In genomic region chr13:77864804-77865203, GRCm38 (mm10) we compare ENCODE assay signal across 11 mouse cellular contexts.
DNase-seq lines count a peak whose midpoint lies in the region; ATAC-seq lines count a peak whose summit lies in the region.
"Had no signal": no experiment of that assay in that cellular context is flagged by ENCODE, and none has a peak within 500 bp of the region (broad histone marks: within the 10 kb centered on the region; RNA-seq: fewer than 3 reads in every experiment).

No protein-coding gene starts in this region.

- WGBS in forebrain, embryonic 11.5 days, result 91% methylated on average over 1 of the region's 1 CpGs
- 95% methylated on average over 1 of the region's 1 CpGs for WGBS in forebrain, embryonic 10.5 days
- WGBS in forebrain, embryonic 16.5 days, result 94% methylated on average over 1 of the region's 1 CpGs

- no peak overlapping the region for H3K4me2 ChIP-seq in forebrain, embryonic 11.5 days (ENCODE audit: low read depth, low read length, severe bottlenecking)
- no peak overlapping the region for H3K4me2 ChIP-seq in forebrain, embryonic 16.5 days (ENCODE audit: low read length)
- H3K4me2 ChIP-seq: stomach, embryonic 15.5 days had no signal

- H3K4me1 ChIP-seq in forebrain, embryonic 11.5 days (replicated peaks; ENCODE audit: control insufficient read depth, insufficient read depth, low read length), result no peaks in the 10 kb centered on the region
- peaks cover 14% of the 10 kb centered on the region for H3K4me1 ChIP-seq in forebrain, embryonic 10.5 days
- H3K4me1 ChIP-seq in forebrain, embryonic 16.5 days (replicated peaks; ENCODE audit: control insufficient read depth, insufficient read depth, low read length), result no peaks in the 10 kb centered on the region
- H3K4me1 ChIP-seq: megakaryocyte, embryonic 14.5 days; stomach, embryonic 15.5 days had no signal

- peak; percentile 33; the same call in 1 of the 2 replicates for ATAC-seq in forebrain, embryonic 11.5 days (replicated peaks; ENCODE audit: low FRiP score)
- peak; percentile 47; the same call in 1 of the 2 replicates for ATAC-seq in forebrain, embryonic 16.5 days
- ATAC-seq in erythroblast, adult 5-6 weeks (replicated peaks; ENCODE audit: low FRiP score, poor library complexity, severe bottlenecking), result no peak

- H3K9me3 ChIP-seq in forebrain, embryonic 11.5 days (ENCODE audit: control insufficient read depth, low read length), result no peaks in the 10 kb centered on the region
- H3K9me3 ChIP-seq in forebrain, embryonic 10.5 days, result no peaks in the 10 kb centered on the region
- no peaks in the 10 kb centered on the region for H3K9me3 ChIP-seq in forebrain, embryonic 16.5 days (ENCODE audit: control insufficient read depth, low read length)
- H3K9me3 ChIP-seq: megakaryocyte, embryonic 14.5 days; stomach, embryonic 15.5 days had no signal

- H3K4me3 ChIP-seq in forebrain, embryonic 11.5 days (ENCODE audit: low read depth, low read length), result no peak overlapping the region
- no peak overlapping the region for H3K4me3 ChIP-seq in forebrain, embryonic 10.5 days
- no peak overlapping the region for H3K4me3 ChIP-seq in forebrain, embryonic 16.5 days (replicated peaks; ENCODE audit: low read length)
- H3K4me3 ChIP-seq: megakaryocyte, embryonic 14.5 days; stomach, embryonic 15.5 days had no signal

- H3K27ac ChIP-seq in forebrain, embryonic 11.5 days (ENCODE audit: low read depth, low read length), result no peak overlapping the region
- no peak overlapping the region for H3K27ac ChIP-seq in forebrain, embryonic 10.5 days
- H3K27ac ChIP-seq in forebrain, embryonic 16.5 days (ENCODE audit: low read length), result no peak overlapping the region
- H3K27ac ChIP-seq: stomach, embryonic 15.5 days had no signal

- H3K36me3 ChIP-seq in forebrain, embryonic 11.5 days (ENCODE audit: control insufficient read depth, insufficient read depth, low read length), result no peaks in the 10 kb centered on the region
- H3K36me3 ChIP-seq in forebrain, embryonic 10.5 days (replicated peaks), result no peaks in the 10 kb centered on the region
- no peaks in the 10 kb centered on the region for H3K36me3 ChIP-seq in forebrain, embryonic 16.5 days (ENCODE audit: control insufficient read depth, insufficient read depth)
- H3K36me3 ChIP-seq: stomach, embryonic 15.5 days had no signal

- no peak for DNase-seq in forebrain, embryonic 11.5 days (ENCODE audit: low spot score)
- no peak for DNase-seq in forebrain, embryonic 10.5 days (ENCODE audit: extremely low spot score, low spot score)
- peak; percentile 14 for DNase-seq in lung, postnatal 36 days
- DNase-seq in lung, postnatal 4 days, result no peak
- peak; percentile 19 for DNase-seq in retina, postnatal 7 days (ENCODE audit: low read depth, low spot score)
- no peak for DNase-seq in right cerebral cortex, adult 2 months (ENCODE audit: low spot score in 2 of 2)
- DNase-seq: cerebellum, postnatal 25 days had no signal

- H3K27me3 ChIP-seq in forebrain, embryonic 11.5 days (ENCODE audit: control insufficient read depth, insufficient read depth, low read length), result no peaks in the 10 kb centered on the region
- H3K27me3 ChIP-seq in forebrain, embryonic 10.5 days (ENCODE audit: poor library complexity, severe bottlenecking), result no peaks in the 10 kb centered on the region
- no peaks in the 10 kb centered on the region for H3K27me3 ChIP-seq in forebrain, embryonic 16.5 days (replicated peaks; ENCODE audit: control insufficient read depth, insufficient read depth, low read length)
- H3K27me3 ChIP-seq: megakaryocyte, embryonic 14.5 days; stomach, embryonic 15.5 days had no signal

- H3K9ac ChIP-seq in forebrain, embryonic 11.5 days (ENCODE audit: low read length), result no peak overlapping the region
- H3K9ac ChIP-seq in forebrain, embryonic 16.5 days (replicated peaks; ENCODE audit: low read depth, low read length), result no peak overlapping the region
- H3K9ac ChIP-seq: stomach, embryonic 15.5 days had no signal

Comparison
In these comparisons a context has a peak if more than half of its experiments do, and no peak if none do; other contexts are left out.
1. DNase-seq: peak in lung, postnatal 36 days (single experiment) and retina, postnatal 7 days (single experiment); none in forebrain, embryonic 11.5 days (single experiment), forebrain, embryonic 10.5 days (single experiment), lung, postnatal 4 days (0 of 2) and right cerebral cortex, adult 2 months (0 of 2).